Mouse (Mus musculus) left cerebral cortex, adult 18-20 months (tissue): ENCODE data around the gene Nell1. TPM values are rescaled to one million over a fixed set of nuclear protein-coding genes. Genes with fewer than 3 reads are reported as not detected.

Source experiments
- DNase-seq, 2 experiments: peaks; one replicate each; pipeline ENCODE4 v3.0.0; 2021 to 2022; ENCODE audit warnings: low spot score in 2 of 2, mixed read lengths in 1 of 2
- total RNA-seq, 2 experiments: library from RNA; stranded (reverse); gene quantifications; 2 replicates each; pipeline ENCODE4 v1.2.3; 2021

The Nell1 gene
- total RNA-seq, 2 experiments from 2014 or later = 59.6 to 69.1 TPM

DNA sequence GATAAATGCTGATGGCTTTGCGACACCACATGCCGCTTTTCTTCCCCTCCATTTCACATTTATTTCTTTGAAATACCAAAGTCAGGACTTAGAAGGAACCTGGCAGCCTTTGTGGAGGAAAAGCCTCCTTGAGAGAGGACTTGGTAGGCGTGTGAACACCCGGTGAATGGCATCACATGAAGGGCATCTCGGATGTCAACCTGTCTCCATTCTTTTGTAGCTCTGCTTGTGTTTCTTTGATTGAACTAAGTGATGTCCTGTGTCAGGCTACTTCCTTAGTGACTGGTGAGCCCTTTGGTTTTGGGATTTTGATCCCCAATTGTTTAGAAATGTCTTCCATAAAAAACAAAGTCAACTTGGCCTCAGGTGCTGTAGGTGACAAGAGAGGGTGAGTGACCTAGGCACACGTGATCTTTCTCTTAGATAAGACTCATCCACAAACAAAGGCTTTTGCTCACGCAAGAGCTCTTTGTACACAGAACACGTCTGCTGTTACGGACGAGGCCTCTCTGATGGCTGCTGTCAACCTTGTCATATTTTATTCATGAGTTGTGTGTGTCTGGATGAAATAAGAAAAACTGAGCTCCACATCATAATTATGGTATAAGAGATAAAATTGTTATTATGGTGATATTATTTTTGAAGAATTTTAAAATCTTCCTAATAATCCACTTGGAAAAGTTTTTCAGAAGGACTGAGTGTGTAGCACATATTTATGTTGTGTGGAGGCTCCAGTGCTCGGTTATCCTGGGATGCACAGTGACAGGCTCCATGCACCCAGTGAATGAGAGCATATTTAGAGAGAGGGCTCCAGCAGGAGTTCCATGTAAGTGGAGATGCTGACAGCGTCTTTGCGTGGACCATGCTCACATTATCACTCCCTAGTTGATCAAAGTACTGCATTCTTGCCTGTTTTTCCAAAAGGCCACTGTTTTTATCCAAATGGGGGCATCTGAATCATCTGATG is 60.8 kb downstream of the Nell1 start:
- DNase-seq = no peak

DNA sequence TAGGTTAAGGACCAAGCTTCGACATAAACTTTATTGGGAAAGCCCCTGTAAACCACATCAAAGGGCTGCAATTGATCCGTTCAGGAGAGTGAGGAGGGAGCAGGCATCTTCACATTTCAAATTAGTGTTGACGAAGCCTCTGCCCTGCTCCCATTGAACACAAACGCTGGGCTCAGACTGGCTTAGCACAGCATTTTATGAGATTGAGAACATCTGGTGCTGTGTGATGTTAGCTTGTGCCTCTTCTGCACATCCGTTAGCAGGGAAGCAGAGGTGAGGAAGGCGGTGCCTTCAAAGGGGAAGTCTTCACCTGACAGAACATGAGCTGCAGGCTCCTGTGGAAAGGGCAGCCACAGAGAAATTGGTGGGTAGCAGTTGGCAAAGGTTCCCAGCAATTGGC is 66.4 kb downstream of the Nell1 start:
- DNase-seq = no peak

DNA sequence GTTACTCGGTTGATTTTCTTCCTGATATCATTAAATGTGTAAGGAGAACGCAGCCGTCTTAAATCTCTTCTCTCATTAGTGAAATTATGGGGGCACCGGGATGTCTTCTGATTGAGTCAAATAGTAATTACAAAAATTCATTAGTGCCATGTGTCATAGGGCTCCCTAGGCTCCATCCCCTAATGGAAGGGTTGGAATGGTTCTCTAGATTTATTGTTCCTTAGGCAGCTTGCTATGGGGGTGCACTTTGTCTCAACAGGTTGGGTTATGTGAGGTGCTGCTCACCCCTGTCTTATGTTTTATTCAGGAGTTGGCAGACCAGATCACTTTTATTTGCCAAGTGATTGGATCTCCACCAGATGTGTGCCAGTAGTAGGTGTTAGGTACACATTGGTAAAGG is 75.5 kb downstream of the Nell1 start:
- DNase-seq = no peak

DNA sequence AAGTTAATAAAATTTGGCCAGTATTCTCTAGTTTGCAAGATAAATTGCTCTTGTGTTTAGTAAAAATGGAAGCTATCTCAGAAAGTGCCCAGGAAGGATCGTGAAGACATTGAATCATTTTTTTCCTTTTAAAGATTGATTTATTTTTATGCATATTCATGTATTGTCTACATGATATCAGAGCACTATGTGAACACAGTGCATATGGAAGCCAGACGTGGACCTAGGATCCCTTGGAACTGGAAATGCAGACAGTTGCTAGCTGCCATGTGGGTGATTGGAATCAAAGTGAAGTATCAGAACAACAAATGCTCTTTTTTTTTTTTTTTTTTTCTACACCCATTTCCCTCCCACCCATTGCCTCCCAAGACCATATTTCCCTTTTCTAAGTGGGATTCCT is 79.0 kb downstream of the Nell1 start:
- no peak for DNase-seq

DNA sequence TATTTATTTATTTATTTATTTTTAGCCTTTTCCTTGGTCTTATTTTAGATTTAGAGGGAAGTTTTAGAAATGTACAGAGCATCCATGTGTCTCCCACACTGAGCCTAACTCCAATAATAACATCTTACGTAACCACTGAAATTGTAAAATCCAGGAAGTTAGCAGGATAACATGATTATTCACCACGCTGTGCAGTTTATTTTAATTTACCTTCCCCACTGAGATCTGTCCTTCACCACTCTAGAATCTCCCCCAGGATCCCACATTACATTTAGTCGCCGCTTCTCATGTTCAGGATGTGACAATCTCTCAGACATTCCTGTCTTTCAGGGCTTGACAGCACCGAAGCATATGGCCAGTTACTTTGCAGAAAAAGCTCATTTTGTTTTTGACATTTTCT is 119.8 kb downstream of the Nell1 start:
- DNase-seq = no peak

DNA sequence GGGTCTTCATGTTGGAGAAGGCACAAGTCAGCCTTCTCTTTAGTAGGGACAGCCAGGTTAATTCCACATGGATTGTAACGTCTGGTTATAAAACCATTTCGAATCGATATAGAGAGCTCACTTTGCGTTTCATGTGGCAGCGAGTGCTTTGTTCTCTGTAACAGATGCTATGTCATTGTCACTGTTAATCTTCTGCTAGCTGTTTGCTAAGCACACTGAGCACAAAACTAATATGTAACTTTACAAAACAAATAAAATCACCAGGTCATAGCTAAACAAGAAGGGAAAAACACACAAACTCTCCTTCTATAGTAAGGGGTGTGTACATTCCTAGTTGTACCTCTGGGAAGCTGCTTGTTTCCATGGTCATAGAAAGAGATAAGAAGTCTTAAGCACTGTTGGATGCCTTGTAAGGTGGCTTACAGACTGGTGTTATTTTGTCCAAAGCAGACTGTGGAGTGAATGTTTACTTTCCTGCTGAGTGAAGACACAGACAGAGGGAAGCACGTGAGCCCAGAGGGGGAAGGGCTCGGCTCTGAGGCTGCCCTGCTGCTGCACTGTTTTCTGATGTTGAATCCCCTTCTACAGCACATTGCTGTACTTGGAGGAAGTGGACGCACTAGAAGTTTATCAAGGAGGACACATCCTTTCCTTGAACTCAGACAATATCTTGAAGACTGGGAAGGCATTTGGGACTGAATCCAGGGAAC is 131.1 kb downstream of the Nell1 start:
- no peak for DNase-seq

DNA sequence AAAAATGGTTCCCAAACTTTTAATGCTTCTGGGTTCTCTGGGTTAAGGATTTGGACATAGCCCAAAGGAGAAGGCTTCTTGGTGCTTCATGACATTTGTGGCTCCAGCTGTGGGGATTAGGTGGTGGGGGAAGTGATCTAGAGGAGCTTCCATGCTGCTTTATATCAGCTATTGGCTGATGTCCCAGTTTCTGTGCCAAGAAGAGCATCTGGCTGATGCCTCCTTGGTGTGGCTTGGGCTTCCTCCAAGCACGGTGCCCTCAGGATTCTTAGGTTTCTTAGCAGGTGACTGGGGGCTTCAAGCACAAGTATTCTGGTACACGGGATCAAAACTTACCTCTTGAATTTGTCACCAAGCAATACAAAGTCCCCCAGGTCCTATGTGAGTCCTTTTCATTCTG is 132.6 kb downstream of the Nell1 start:
- DNase-seq = no peak

DNA sequence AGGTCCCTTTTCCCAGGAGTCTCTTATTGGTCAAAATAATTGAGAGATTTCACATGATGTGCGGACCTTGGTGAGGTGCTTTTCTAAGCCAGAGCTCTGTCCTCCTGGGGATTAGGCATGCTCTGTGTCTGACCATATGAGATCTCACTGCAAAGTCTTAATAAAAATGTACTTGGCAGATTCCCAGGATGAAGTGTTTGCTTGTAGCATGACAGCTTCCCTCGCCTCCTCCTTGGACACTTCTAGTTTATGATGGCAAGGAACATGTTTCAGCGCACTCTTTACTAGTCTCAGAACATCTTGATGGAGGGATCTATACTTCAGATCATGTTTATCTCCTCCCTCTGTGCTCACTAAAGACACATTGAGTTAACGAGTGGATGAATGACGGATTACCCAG is 143.7 kb downstream of the Nell1 start:
- no peak for DNase-seq

DNA sequence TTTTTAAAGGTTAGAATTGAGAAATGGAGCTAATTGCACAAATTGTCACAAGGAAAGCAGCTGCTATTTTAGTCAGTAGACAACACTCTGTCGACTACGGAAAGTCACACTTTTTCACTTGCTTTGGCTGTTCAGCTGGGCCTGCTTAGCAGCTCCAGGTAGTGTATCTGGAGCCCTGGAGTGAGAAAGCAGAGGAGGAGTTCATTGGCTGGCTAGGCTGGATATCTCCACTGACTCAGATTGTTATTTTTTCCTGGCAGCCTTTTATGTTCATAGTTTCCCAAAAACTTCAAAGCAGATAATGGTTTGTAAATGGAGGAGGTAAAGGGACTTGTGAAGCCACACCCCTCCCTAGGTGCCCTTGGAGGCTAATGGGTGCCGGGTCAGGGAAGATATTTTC is 163.0 kb downstream of the Nell1 start:
- no peak for DNase-seq

DNA sequence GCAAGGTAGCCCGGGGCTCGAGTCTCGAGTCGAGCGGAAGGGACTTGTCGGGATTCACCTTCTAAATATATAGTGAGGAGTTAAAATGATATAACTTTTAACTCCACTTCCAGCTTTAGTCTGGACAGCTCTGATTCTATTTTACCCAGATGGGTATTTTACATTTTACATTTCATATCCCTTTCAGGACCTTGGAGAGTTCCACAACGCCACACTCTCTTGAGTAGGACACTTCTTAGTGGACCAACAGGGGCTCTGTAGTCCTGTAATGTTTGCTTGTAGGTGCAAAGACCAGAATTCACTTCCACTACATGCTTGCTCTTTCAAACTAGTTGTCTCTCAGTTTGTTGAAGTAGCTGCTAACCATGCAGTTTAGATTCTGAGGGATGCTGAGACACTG is 174.7 kb downstream of the Nell1 start:
- DNase-seq = no peak

DNA sequence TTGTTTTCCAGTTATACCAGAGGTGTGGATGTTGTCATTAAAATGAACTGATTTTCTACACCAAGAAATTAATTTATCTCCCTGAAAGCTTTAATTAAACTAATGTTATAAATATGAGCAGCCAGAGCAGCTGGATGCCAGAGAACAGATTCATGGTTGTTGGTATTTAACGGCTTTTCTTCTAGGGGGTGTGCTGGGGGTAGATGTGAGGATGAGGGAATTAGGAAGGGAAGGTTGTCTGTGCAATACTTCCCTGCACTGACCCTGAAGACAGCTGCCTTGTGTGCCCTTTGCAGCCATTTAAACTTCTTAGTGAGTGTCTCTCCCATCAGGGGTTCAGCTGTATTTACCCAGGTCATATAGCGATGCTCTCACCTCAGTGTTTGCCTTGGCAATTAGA is 176.2 kb downstream of the Nell1 start:
- no peak for DNase-seq

DNA sequence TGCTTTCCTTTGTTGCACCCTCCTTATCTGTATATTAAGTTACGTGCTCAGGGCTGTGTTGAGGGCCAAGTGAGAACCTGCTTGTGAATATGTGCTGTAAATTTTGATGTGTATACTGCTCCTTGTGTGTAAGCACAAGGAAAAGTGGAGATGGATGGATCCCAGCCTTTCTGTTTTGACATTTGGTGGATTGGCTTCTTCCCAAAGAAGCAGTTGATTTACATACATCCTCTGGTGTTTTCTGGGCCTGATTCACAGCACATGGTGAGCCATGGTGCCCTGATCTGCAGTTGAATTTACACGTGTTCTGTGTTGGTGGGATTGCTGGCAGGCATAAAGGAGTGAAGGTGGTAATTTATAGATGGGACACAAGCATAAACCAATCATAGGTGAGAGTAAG is 179.0 kb downstream of the Nell1 start:
- DNase-seq = peak in 1 of 2 experiments; percentile 21

DNA sequence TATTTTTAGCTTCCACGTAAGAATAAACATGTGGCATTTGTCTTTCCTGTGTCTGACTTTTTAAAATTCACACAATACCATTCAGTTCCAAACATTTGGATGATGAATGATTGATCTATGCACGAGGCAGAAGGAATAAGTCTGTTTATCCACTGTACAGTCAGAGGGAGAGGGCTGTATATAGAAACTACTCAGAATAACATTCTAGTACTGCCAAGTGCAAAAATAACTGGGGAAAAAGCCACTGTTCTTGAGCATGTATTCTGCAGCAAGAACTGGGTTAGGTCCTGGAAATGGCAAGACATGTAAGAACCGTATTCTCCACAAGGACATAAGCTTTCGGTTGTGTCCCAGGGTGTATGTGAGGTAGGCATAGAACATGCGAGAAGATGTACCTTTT is 187.9 kb downstream of the Nell1 start:
- peak in 1 of 2 experiments; percentile 11 for DNase-seq

DNA sequence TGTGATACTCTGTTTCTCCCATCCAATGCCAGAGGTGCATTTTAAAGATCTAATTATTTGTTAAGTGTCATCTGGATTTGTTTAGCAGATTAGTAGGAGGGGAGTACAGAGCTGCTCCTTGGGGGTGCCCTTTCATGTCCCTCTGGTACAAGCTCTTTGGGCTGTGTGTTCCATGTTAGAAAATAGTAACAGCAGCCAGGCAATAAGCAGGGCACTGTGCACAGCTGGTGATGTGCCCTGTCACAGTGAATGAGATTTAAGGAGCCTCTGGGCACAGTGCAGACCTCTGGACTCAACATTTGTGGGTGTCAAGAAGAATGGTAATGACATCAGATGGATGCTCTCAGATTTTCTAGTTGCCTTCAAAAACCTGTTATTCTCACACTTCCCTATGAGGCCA is 194.1 kb downstream of the Nell1 start:
- DNase-seq = no peak

DNA sequence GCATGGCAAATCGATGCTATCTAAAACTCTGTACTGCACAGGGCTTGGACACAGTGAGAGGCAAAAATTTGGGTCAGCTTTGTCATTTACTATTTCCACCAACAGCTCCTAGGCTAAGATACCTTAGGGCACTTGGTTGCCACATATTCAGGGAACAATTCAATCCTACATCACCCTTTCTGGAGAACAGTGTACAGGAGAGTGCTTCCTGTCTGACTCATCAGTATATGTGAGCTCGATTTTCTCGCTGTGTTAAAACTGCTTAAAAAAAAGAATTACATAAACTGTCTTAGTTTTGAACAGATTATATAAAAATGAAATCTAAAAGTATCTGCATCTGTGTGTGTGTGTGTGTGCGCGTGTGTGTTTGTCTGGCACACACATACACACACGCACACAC is 211.6 kb downstream of the Nell1 start:
- DNase-seq = peak in 1 of 2 experiments; percentile 12

DNA sequence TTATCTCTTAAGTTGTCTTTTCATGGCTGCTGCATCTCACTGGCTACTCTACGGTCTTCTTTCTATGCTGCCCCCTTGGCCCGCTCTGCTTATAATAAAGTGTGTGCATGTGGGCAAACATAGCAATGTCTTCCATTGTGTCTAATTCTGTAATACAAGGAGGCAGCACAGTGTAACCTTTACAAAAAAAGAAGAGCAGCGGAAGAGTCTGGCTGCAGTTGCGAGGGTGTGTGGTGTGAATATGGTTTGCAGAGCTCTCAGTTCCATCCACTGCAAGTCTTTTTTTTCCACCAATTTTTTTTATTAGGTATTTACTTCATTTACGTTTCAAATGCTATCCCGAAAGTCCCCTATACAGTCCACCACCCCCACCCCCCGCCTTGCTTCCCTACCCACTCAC is 219.3 kb downstream of the Nell1 start:
- peak in 1 of 2 experiments; percentile 13 for DNase-seq

DNA sequence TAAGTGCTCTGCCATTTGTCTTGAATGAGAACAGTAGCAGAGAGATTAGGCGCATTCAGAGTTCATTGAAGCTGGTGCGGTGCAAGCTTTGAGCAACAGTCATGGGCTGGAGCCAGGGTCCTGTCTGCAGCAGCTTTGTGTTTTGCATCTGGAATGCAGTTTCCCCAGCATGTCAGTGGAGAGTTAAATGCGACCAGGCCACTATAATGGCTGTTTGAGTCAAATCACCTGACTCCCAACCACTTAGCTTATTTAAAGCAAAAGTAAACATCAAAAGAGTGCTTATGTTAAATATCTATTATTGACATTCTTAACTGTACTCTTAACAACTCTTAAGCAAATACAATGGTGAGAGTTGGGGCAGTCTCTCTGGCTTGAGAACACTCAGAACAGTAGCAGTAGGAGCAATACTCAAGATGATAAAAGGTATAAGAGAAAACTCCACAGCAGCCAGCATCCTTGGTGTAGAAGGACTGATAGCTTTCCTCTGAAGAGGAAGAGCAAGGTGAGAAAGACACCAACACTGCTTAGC is 220.5 kb downstream of the Nell1 start:
- no peak for DNase-seq

DNA sequence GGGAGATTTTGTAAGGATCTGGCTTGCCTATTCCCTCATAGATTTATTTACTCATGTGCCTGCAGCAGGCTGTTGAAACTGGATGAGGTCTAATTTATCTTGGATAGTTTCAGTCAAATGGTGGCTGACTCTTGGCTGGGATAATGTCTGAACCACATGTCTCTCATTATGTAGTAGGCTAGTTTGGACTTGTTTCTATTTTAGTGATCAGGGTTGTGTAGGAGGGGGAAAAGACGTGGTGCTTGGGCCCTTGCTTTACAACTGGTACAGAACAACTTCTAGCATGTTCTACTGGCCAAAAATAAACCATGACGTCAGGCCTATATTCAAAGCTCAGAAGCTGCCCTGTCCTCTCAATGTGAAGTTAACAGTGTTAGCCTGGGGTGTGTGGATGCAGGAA is 230.6 kb downstream of the Nell1 start:
- peak; percentile 11 to 12 for DNase-seq

DNA sequence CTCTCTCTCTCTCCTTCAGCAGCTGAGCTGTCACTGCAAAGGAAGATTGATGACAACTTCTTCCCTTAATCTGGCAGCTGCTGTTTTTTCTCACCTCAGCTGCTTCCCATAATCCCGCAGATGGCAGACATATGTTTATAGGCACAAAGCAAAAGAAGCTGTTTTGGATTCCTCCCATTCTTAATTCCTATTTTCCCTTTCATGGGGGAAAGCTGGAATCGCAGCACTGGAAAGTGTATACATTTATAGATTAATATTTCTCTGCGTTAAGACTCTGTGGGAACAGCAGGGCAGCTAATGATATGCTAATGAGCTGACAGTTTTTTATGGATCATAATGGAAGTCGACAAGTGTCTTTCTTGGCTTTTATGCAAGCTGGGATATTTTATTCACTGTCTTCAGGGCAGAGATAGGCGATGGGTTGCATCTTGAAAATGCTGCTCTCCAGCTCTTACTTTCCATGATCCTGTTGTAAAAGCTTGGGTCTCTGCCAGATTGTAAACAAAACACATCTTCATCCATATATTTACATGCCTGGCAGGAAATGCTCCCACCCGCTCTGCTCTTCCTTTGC is 236.1 kb downstream of the Nell1 start:
- DNase-seq = no peak

DNA sequence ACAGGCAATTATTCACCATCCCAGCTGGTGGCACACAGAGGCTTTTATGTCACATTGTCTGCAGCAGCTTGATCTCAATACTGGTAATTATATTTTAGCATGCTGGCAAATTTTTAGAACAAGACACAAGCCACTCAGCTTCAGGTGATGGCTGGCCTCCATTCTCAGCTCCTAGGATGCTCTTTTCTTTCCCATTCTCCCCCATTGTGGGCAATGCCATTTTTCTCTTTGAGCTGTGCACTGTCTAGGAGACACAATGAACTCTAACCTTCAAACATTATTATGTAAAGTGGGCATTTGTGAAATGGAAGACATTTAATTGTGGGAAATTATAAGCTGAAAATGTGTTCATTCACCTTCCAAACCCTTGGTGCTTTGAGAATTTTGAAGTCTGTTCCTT is 247.2 kb downstream of the Nell1 start:
- DNase-seq = no peak

DNA sequence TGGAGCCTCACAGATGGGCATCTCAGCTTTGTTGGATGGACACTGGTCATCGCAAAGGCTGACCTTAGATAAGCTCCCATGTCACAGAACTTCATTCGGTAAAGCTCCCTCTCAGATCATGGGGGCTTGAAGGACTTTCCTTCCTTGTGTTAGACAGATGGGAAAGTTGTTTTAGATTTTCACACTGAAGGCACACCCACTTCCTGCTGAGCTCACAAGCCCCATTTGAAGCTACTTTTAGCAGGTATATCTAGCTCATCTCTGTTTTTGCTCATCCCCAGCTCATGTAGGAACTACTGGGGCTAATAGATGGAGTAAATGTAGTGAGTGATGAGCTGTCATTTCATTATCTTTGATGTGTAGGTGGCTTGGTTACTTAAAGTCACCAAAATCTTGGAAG is 252.0 kb downstream of the Nell1 start:
- no peak for DNase-seq

DNA sequence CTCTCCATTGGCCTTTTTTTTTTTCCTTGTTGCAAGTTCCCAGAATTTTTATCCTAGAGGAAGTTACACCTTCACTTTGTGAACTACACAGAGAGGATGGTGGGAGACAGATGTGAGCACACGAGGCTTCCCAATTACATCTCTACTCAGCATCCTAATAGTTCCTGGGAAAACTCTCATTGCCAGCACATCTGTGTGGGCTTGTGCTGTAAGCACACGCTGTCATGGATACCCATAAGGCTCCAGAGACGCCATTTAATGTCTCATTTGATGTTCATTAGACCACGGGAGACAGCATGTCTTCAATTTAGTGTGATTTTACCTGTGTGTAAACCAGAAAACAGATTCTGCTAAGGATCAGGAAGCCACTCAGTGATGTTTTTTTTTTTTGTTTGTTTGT is 253.6 kb downstream of the Nell1 start:
- DNase-seq = no peak
